Mouse (Mus musculus): ENCODE measurements at regions not wholly inside any gene's neighbourhood (a gene's known extent, or its start where the extent isn't known, plus 50 kb on each side); places are given as distances from the start of the nearest gene placed in this dataset.
"Not testable (repeated sequence)": the region's sequence is repeated elsewhere in the genome, so short reads cannot be mapped to it uniquely, and the experiment has no call there.

GRCm38 (mm10) chr3:50657890-50658289 is 214.5 kb upstream of the Slc7a11 start:
- no peak overlapping the region for H3K4me3 ChIP-seq (ENCODE audit: insufficient read depth, low read length)
- no peaks in the 10 kb centered on the region for H3K4me1 ChIP-seq (ENCODE audit: control insufficient read depth, insufficient read depth, low read length)
- no peak for TF ChIP-seq CTCF (IDR thresholded peaks at IDR 0.05; ENCODE audit: extremely low read depth, insufficient read depth, low read length)
- TF ChIP-seq POLR2A (IDR thresholded peaks at IDR 0.05; ENCODE audit: extremely low read depth, insufficient read depth, low read length), result no peak
- no peak overlapping the region for H3K27ac ChIP-seq (ENCODE audit: insufficient read depth, low read length)

- Histone ChIP-seq H3K4me3 (ENCODE audit: insufficient read depth, low read length) (no peak overlapping the region), H3K27ac (ENCODE audit: insufficient read depth, low read length) (no peak overlapping the region), H3K4me1 (ENCODE audit: control insufficient read depth, insufficient read depth, low read length) (no peaks in the 10 kb centered on the region)
- TF ChIP-seq CTCF (IDR thresholded peaks at IDR 0.05; ENCODE audit: extremely low read depth, insufficient read depth, low read length) (no peak), POLR2A (IDR thresholded peaks at IDR 0.05; ENCODE audit: extremely low read depth, insufficient read depth, low read length) (no peak)
Measured at GRCm38 (mm10) chr3:50654441-50654840, 211.0 kb upstream of the Slc7a11 start.

- Histone ChIP-seq H3K4me3 (ENCODE audit: insufficient read depth, low read length) (no peak overlapping the region), H3K27ac (ENCODE audit: insufficient read depth, low read length) (no peak overlapping the region), H3K4me1 (ENCODE audit: control insufficient read depth, insufficient read depth, low read length) (no peaks in the 10 kb centered on the region)
- TF ChIP-seq CTCF (IDR thresholded peaks at IDR 0.05; ENCODE audit: extremely low read depth, insufficient read depth, low read length), result no peak
- TF ChIP-seq POLR2A (IDR thresholded peaks at IDR 0.05; ENCODE audit: extremely low read depth, insufficient read depth, low read length), result no peak
Measured at GRCm38 (mm10) chr3:50652265-50652664, 208.9 kb upstream of the Slc7a11 start.

- no peaks in the 10 kb centered on the region for H3K4me1 ChIP-seq (ENCODE audit: control insufficient read depth, insufficient read depth, low read length)
- no peak overlapping the region for H3K4me3 ChIP-seq (ENCODE audit: insufficient read depth, low read length)
- TF ChIP-seq POLR2A (IDR thresholded peaks at IDR 0.05; ENCODE audit: extremely low read depth, insufficient read depth, low read length) (no peak), CTCF (IDR thresholded peaks at IDR 0.05; ENCODE audit: extremely low read depth, insufficient read depth, low read length) (no peak)
- H3K27ac ChIP-seq (ENCODE audit: insufficient read depth, low read length), result no peak overlapping the region
Measured at GRCm38 (mm10) chr3:50643068-50643467, 199.7 kb upstream of the Slc7a11 start.

GRCm38 (mm10) chr3:50639907-50640323 is 196.5 kb upstream of the Slc7a11 start:
- H3K4me1 ChIP-seq (ENCODE audit: control insufficient read depth, insufficient read depth, low read length), result no peaks in the 10 kb centered on the region
- no peak overlapping the region for H3K27ac ChIP-seq (ENCODE audit: insufficient read depth, low read length)
- H3K4me3 ChIP-seq (ENCODE audit: insufficient read depth, low read length), result no peak overlapping the region
- no peak for TF ChIP-seq CTCF (IDR thresholded peaks at IDR 0.05; ENCODE audit: extremely low read depth, insufficient read depth, low read length)
- TF ChIP-seq POLR2A (IDR thresholded peaks at IDR 0.05; ENCODE audit: extremely low read depth, insufficient read depth, low read length), result no peak

GRCm38 (mm10) chr3:50634457-50635075 is 191.2 kb upstream of the Slc7a11 start:
- Histone ChIP-seq H3K4me3 (ENCODE audit: insufficient read depth, low read length) (no peak overlapping the region), H3K4me1 (ENCODE audit: control insufficient read depth, insufficient read depth, low read length) (no peaks in the 10 kb centered on the region), H3K27ac (ENCODE audit: insufficient read depth, low read length) (no peak overlapping the region)
- TF ChIP-seq POLR2A (IDR thresholded peaks at IDR 0.05; ENCODE audit: extremely low read depth, insufficient read depth, low read length), result no peak
- TF ChIP-seq CTCF (IDR thresholded peaks at IDR 0.05; ENCODE audit: extremely low read depth, insufficient read depth, low read length), result no peak

GRCm38 (mm10) chr3:50631286-50631685 is 187.9 kb upstream of the Slc7a11 start:
- no peaks in the 10 kb centered on the region for H3K4me1 ChIP-seq (ENCODE audit: control insufficient read depth, insufficient read depth, low read length)
- H3K4me3 ChIP-seq (ENCODE audit: insufficient read depth, low read length), result no peak overlapping the region
- no peak for TF ChIP-seq POLR2A (IDR thresholded peaks at IDR 0.05; ENCODE audit: extremely low read depth, insufficient read depth, low read length)
- no peak for TF ChIP-seq CTCF (IDR thresholded peaks at IDR 0.05; ENCODE audit: extremely low read depth, insufficient read depth, low read length)
- H3K27ac ChIP-seq (ENCODE audit: insufficient read depth, low read length), result no peak overlapping the region

GRCm38 (mm10) chr3:50628092-50628696 is 184.8 kb upstream of the Slc7a11 start:
- Histone ChIP-seq H3K27ac (ENCODE audit: insufficient read depth, low read length) (no peak overlapping the region), H3K4me3 (ENCODE audit: insufficient read depth, low read length) (no peak overlapping the region), H3K4me1 (ENCODE audit: control insufficient read depth, insufficient read depth, low read length) (no peaks in the 10 kb centered on the region)
- TF ChIP-seq CTCF (IDR thresholded peaks at IDR 0.05; ENCODE audit: extremely low read depth, insufficient read depth, low read length), result no peak

- not testable (repeated sequence) for H3K4me1 ChIP-seq (ENCODE audit: control insufficient read depth, insufficient read depth, low read length); H3K27ac ChIP-seq (ENCODE audit: insufficient read depth, low read length); H3K4me3 ChIP-seq (ENCODE audit: insufficient read depth, low read length)
Measured at GRCm38 (mm10) chr3:50621176-50621575, 177.8 kb upstream of the Slc7a11 start.

- H3K27ac ChIP-seq (ENCODE audit: insufficient read depth, low read length), result no peak overlapping the region
- H3K4me1 ChIP-seq (ENCODE audit: control insufficient read depth, insufficient read depth, low read length), result no peaks in the 10 kb centered on the region
- no peak overlapping the region for H3K4me3 ChIP-seq (ENCODE audit: insufficient read depth, low read length)
- TF ChIP-seq CTCF (IDR thresholded peaks at IDR 0.05; ENCODE audit: extremely low read depth, insufficient read depth, low read length) (no peak), POLR2A (IDR thresholded peaks at IDR 0.05; ENCODE audit: extremely low read depth, insufficient read depth, low read length) (no peak)
Measured at GRCm38 (mm10) chr3:50619061-50619460, 175.6 kb upstream of the Slc7a11 start.

All from cortical plate, adult 2 months (tissue).